Mouse (Mus musculus) embryonic facial prominence, embryonic 12.5 days (tissue): ENCODE results near the gene Gm17324. TPM values are rescaled to one million over a fixed set of nuclear protein-coding genes. Genes with fewer than 3 reads are reported as not detected.

Source experiments
- ATAC-seq: fragments of 200-750 bp; cut with Nextera tagmentation; 2 replicates; pipeline ENCODE4 v1.8.0; 2017; ENCODE audit not compliant: insufficient number of reproducible peaks, insufficient read depth, low FRiP score, low TSS enrichment
- H3K27ac ChIP-seq: fragments of 300-500 bp; sonication (generic); 2 replicates; pipeline ENCODE4 v1.5.1; 2016; ENCODE audit warnings: mild to moderate bottlenecking
- H3K27me3 ChIP-seq: fragments of 300-500 bp; sonication (generic); 2 replicates; pipeline ENCODE4 v1.6.1; 2016; ENCODE audit warnings: mild to moderate bottlenecking, moderate library complexity
- H3K36me3 ChIP-seq: fragments of 300-500 bp; sonication (generic); 2 replicates; pipeline ENCODE4 v1.6.1; 2016; ENCODE audit warnings: mild to moderate bottlenecking
- H3K4me1 ChIP-seq: fragments of 300-500 bp; sonication (generic); 2 replicates; pipeline ENCODE4 v1.6.1; 2016
- H3K4me2 ChIP-seq: fragments of 300-500 bp; sonication (generic); replicated peaks from 2 replicates; pipeline ENCODE4 v1.6.1; 2016; ENCODE audit warnings: mild to moderate bottlenecking, moderate library complexity
- H3K4me3 ChIP-seq: fragments of 300-500 bp; sonication (generic); 2 replicates; pipeline ENCODE4 v1.5.1; 2016; ENCODE audit warnings: mild to moderate bottlenecking
- H3K9ac ChIP-seq: fragments of 300-500 bp; sonication (generic); 2 replicates; pipeline ENCODE4 v1.6.1; 2016; ENCODE audit warnings: mild to moderate bottlenecking, moderate library complexity
- H3K9me3 ChIP-seq: fragments of 300-500 bp; sonication (generic); 2 replicates; pipeline ENCODE4 v1.6.1; 2016; ENCODE audit warnings: mild to moderate bottlenecking, moderate library complexity
- WGBS: fragments of 180-500 bp; shearing (Covaris S2); methylation state at CpG from one replicate; pipeline ENCODE4 v1.1.7; 2016; 5-methylcytosine and 5-hydroxymethylcytosine counted together
- microRNA-seq: library from miRNA; unstranded; fragments of <30 nt; microRNA quantifications from one replicate; pipeline ENCODE4, GENCODE M21; 2017
- polyA plus RNA-seq: library from polyadenylated mRNA; unstranded; fragments of >200 nt; fragmentation: Nextera tagmentation; extraction: Ambion mirVana; gene quantifications from 2 replicates; pipeline ENCODE4 v1.2.1, GENCODE M21; 2016

Gm17324 gene
- polyA plus RNA-seq, 1 experiment from 2014 or later = 1.6 TPM

DNA sequence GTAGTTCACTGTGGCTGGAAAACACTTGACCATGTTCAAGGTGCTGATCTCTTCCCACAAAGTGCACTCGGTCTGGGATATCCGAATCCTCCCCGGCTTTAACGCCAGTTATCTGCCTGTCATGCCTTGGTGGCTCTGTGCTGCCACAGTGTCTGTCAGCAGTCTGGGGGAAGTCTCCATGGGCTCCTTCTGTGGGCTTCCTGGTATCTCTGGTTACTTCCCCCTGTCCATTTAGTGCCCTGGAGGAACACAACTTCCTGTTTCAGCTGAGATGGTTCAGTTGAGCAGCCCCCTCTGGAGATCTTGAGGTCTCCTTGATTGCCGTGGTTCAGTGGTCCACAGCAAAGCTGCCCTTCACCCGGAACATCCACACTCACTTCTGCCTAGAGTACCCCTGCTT lies 20.4 kb downstream of the Gm17324 start:
- Histone ChIP-seq H3K9ac (no peak overlapping the region), H3K27ac (no peak overlapping the region), H3K4me3 (no peak overlapping the region), H3K36me3 (no peaks in the 10 kb centered on the region), H3K4me1 (0 out of 2 replicates have a peak, but pooled peaks cover 6% of the 10 kb centered on the region), H3K27me3 (peaks cover 3% of the 10 kb centered on the region; the same call in 1 of the 2 replicates), H3K4me2 (no peak overlapping the region), H3K9me3 (no peaks in the 10 kb centered on the region)
- ATAC-seq = no peak
- 71% methylated on average over 6 of the region's 6 CpGs for whole genome bisulfite sequencing

DNA sequence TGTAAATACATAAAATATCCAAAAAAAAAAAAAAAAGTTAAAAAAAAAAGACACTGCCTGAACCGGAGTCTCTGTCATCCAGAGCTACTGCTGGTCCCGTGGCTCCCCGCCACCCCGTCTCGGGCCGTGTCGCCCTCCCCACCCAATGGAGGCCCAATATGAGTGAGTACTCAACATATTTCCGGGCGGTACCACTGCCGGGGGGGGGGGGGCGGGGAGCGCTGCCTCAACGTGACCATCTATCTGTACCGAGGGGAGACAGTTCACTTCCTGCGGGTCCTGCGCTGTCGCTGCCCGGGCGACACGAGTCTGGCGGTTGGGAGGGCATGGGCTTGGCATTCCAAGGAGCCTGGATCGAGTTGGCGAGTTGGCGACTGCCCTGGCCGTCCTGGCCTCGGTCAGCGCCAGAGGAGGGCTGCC lies 21.2 kb downstream of the Gm17324 start:
- Histone ChIP-seq H3K27ac (no peak overlapping the region), H3K36me3 (no peaks in the 10 kb centered on the region), H3K27me3 (peaks cover 3% of the 10 kb centered on the region; the same call in 1 of the 2 replicates), H3K9ac (0 out of 2 replicates have a peak overlapping the region, but pooled peaks have one; percentile 27), H3K4me1 (0 out of 2 replicates have a peak, but pooled peaks cover 6% of the 10 kb centered on the region), H3K9me3 (no peaks in the 10 kb centered on the region), H3K4me3 (peak overlapping the region; percentile 32), H3K4me2 (peak overlapping the region; percentile 65)
- WGBS = 28% methylated on average over 27 of the region's 27 CpGs
- ATAC-seq = no peak

DNA sequence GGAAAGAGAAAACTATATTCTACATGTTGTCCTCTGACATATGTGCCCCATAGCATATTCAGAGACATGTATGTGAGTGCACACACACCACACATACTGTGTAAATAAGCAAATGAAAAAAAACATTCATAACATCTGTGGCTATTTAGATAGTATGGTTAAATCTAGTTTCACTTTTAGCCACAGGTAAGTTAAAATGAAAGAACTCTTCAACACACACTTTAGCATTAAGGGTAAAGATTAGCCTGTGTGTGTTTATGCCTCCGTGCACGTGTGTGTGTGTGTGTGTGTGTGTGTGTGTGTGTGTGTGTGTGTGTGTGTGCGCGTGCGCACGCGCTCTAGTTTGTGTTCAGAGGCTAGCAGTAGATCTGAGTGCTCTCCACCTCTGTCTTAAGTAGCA lies 47.0 kb downstream of the Gm17324 start:
- Histone ChIP-seq H3K9me3 (no peaks in the 10 kb centered on the region), H3K4me3 (no peak overlapping the region), H3K27me3 (peaks cover 19% of the 10 kb centered on the region), H3K4me2 (no peak overlapping the region), H3K4me1 (no peaks in the 10 kb centered on the region), H3K9ac (no peak overlapping the region), H3K36me3 (no peaks in the 10 kb centered on the region), H3K27ac (no peak overlapping the region)
- WGBS = 88% methylated on average over 7 of the region's 7 CpGs
- no peak for ATAC-seq

- no peak overlapping the region for H3K4me2 ChIP-seq
- 79% methylated on average over 5 of the region's 5 CpGs for WGBS
- no peak overlapping the region for H3K27ac ChIP-seq
- no peaks in the 10 kb centered on the region for H3K36me3 ChIP-seq
- H3K9me3 ChIP-seq = no peaks in the 10 kb centered on the region
- peaks cover 6% of the 10 kb centered on the region; the same call in 1 of the 2 replicates for H3K4me1 ChIP-seq
- ATAC-seq = no peak
- H3K4me3 ChIP-seq = no peak overlapping the region
- H3K27me3 ChIP-seq = peaks cover 29% of the 10 kb centered on the region
- H3K9ac ChIP-seq = no peak overlapping the region
These were observed 48.0 kb downstream of the Gm17324 start for GRCm38 (mm10) chr9:78400570-78400969.

Small RNAs within 50 kb of the gene (microRNA-seq; reads per million reads assigned to microRNA genes)
- gene Gm26377 = not detected

Other genes with a start within 250 kb of the Gm17324 start
- not detected in 2 replicates for gene Gsta1, start 218.1 kb downstream of the Gm17324 start, polyA plus RNA-seq
- 0.19 TPM in 1 of 2 replicates, not detected in the other for gene Gm3776, start 191.7 kb downstream of the Gm17324 start, polyA plus RNA-seq
- not detected in 2 replicates for gene Gm10639, start 158.9 kb downstream of the Gm17324 start, polyA plus RNA-seq
- not detected in 2 replicates for gene Omt2a, start 134.0 kb downstream of the Gm17324 start, polyA plus RNA-seq
- gene Omt2b, start 121.2 kb downstream of the Gm17324 start, polyA plus RNA-seq = not detected in 2 replicates
- not detected in 2 replicates for gene Gsta2, start 93.0 kb downstream of the Gm17324 start, polyA plus RNA-seq
- 0.37 and 0.66 TPM in 2 replicates for gene Dppa5a, start 80.6 kb downstream of the Gm17324 start, polyA plus RNA-seq
- 2.2 TPM in 2 replicates for gene Ooep, start 70.1 kb downstream of the Gm17324 start, polyA plus RNA-seq
- 0.19 and 0.33 TPM in 2 replicates for gene Ddx43, start 53.0 kb downstream of the Gm17324 start, polyA plus RNA-seq
- 1.7 and 2.1 TPM in 2 replicates for gene Cgas, start 5.5 kb downstream of the Gm17324 start, polyA plus RNA-seq
- 22.1 and 22.8 TPM in 2 replicates for gene Mto1, start 578 bp downstream of the Gm17324 start, polyA plus RNA-seq
- 3,992 and 4,191 TPM in 2 replicates for gene Eef1a1, start 40.4 kb upstream of the Gm17324 start, polyA plus RNA-seq
- 14.4 and 17.4 TPM in 2 replicates for gene Slc17a5, start 139.3 kb upstream of the Gm17324 start, polyA plus RNA-seq
- gene Cd109, start 166.8 kb upstream of the Gm17324 start, polyA plus RNA-seq = 6.4 and 7.1 TPM in 2 replicates